Mouse (Mus musculus) WW6 (cell line): Measurements from ENCODE around the gene Shc1.

ENCODE experiments used
- DNase-seq: peaks from one replicate; pipeline ENCODE4 v3.0.0-alpha.2; 2013; ENCODE audit warnings: low read depth, low spot score

Gene Shc1

GRCm38 (mm10) chr3:89448720-89449537 lies 30.7 kb downstream of the Shc1 start:
- no peak for DNase-seq

GRCm38 (mm10) chr3:89449541-89449940 lies 31.3 kb downstream of the Shc1 start:
- peak; percentile 94 for DNase-seq

- no peak for DNase-seq
These were observed 33.7 kb downstream of the Shc1 start for GRCm38 (mm10) chr3:89451916-89452315.

- DNase-seq, result no peak
These were observed 36.3 kb downstream of the Shc1 start, which contains the start of gene Pmvk for GRCm38 (mm10) chr3:89454401-89455177. Gene Pmvk, plus strand, starts transcription at chr3:89454541.

- DNase-seq, result no peak
These were observed 37.6 kb downstream of the Shc1 start for GRCm38 (mm10) chr3:89455786-89456285.

- DNase-seq, result peak; percentile 79
These were observed 38.8 kb downstream of the Shc1 start for GRCm38 (mm10) chr3:89456726-89457665.

GRCm38 (mm10) chr3:89458372-89458964 lies 40.2 kb downstream of the Shc1 start:
- no peak for DNase-seq

- peak; percentile 75 for DNase-seq
These were observed 40.9 kb downstream of the Shc1 start for GRCm38 (mm10) chr3:89458965-89459807.

GRCm38 (mm10) chr3:89468268-89468667 lies 50.0 kb downstream of the Shc1 start:
- DNase-seq, result no peak

- no peak for DNase-seq
These were observed 54.0 kb downstream of the Shc1 start for GRCm38 (mm10) chr3:89472280-89472679.

GRCm38 (mm10) chr3:89473838-89474237 lies 55.6 kb downstream of the Shc1 start:
- DNase-seq, result no peak

GRCm38 (mm10) chr3:89479055-89479454 lies 60.8 kb downstream of the Shc1 start:
- no peak for DNase-seq
